Mouse (Mus musculus) retina, postnatal 7 days (tissue): ENCODE data around the gene 1700025C18Rik.

Source experiments
- DNase-seq: peaks from one replicate; pipeline ENCODE4 v3.0.0-alpha.2; 2012; ENCODE audit warnings: low read depth, low spot score

Gene 1700025C18Rik

DNA sequence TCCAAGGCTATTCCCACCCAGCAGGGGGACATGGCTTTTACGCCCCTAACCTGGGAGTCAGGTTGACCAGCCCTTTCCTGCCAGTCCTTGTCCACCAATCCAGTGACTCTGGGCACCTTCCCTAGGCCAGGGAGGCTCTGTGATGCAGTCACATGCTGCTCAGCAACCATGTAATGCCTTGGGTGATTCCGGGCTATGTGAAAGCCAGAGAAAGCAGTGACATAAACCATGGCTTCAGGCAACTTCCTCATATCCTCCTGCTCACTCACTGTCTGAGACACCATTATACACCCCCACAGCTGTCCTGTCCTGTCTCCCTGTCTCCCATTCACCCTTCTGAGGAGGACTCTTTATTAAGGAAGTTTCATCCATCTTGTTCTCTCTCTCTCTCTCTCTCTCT lies at the start of gene 1700025C18Rik:
Gene 1700025C18Rik (minus strand): TSS at position 101 of the 400 bp plus-strand sequence.
- DNase-seq = no peak

DNA sequence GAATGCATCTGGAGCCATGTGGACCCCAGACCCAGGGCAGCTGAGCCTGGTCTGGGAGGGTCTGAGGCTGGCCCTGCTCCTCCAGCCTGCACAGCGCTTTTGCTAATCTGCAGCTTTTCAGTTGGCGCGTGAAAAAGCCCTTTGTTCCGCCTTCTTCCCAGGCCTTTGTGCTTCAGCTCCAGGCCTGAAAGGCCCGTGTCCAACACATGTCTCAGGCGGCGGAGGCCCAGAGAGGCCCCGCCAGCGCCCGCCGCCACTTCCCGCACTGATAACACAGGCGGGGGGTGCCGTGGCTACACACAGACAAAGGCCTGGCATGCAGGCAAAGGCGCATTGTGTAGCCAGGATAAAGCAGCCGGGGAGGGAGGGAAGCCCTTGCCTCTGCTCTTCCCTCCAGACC lies 45.5 kb upstream of the 1700025C18Rik start:
- DNase-seq = no peak

DNA sequence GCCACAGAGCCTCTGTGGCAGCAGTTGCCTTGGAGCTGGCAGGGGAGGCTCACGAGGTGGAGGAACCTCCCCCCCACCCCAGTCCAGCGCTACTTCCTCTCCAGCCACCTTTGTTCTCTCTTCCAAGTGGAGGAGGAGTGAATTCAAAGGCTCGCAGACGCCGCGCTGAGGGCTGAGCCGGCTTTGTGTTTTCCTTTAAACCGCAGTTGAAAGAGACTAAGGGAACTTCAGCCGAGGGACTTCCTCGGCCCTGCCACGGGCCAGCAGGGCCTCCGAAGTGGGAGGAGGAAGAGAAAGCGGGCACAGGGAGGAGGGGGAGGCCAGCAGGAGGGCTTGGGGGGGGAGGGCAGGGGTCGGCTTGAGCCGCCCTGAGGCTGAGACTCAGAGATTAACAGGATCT lies 43.0 kb upstream of the 1700025C18Rik start:
- no peak for DNase-seq

DNA sequence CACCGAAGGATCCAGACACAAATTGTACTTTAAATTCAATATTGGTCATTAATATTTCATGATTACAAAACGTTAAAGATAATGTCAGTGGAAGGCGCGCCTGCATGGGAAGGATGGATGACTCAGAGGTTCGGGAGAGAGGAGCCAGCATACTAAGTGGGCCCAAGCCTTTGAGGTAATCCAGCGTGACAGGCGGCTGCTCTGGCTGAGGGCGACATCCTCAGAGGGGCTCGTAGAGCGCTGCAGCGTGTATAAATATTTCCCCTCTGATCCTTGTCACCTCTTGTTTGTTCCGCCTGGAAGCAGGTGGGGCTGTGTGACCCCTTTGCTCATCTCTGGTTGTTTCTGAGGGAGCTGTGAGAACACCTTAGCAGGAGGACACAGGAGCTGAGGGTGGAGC lies 40.9 kb upstream of the 1700025C18Rik start:
- no peak for DNase-seq

DNA sequence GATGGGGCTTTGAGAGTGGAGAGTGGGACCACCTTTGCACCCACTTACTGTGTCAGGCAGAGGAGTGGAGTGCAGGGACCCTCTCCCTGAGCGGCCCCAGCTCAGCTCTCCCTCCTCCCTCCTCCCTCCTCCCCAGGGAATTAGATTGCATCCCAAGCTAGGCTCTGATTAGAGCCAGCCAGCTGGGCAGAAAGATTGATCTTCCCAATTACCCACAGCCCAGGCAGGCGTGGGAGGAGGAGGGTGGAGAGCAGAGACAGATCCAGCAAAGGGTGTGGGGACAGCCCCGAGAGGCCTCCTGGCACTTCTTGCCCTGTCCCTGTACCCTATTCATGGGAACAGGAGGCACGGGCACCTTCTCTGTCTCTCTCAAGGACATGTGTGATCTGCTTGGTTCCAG lies 38.6 kb upstream of the 1700025C18Rik start:
- no peak for DNase-seq

DNA sequence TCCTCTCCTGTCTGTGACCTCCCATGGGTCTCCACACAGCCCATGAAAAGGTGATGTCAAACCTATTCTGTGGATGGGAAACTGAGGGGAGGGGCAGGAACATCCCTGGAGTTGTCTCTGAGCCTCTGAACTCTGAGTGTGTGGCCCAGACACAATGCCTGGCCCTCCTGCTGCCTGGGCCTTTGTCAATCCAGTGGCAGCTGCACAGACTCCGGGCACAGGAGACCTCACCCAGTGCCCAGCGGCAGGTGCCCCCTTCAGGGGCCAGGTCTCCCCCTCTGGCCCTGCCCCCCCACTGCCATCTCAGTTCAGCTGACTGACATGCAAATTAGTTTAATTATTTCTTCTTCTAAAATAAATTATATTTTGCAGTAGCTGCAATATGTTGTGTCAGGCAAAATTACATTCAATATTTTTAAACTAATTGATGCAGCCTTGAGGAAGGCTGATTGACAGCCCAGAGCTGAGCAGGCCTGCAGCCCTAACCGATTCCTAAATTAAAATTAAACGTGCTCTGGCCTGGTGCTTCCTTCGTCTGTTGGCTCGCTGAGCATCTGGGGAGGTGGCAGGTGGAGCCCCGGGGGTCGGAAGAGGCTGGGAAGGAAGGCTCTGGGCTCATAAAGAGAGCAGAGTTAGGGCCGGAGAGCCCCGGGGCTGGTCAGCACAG lies 36.5 kb upstream of the 1700025C18Rik start:
- no peak for DNase-seq

DNA sequence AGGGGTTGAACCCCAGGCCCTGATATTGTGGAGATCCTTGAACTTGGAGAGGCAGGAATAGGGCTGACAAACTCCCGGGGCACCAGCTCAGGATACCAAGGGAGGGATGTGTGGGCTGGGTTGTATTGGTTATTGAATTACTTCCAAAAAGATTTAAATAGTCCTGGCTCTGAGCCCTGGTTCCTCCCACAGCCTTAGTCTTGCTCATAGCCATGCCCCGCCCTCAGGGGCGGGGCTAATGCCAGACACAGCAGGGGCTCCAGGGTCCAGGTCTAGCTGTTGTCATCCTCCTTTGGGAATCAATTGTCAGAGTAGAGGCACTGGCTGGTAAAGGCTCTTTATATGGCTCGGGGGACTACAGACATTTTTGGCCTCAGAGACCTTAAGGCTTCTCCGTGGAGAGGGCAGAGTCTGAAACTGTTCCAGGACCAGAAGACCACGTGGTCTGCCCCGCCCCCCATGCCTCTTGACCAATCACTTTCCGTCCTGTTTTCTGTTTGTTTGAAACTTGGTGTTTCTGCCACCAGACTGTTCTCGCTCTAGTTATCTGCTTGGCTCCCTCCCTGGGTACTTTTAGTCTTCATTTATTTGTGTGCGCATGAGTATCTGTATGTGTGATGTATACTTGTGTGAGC lies 30.8 kb upstream of the 1700025C18Rik start:
- no peak for DNase-seq

DNA sequence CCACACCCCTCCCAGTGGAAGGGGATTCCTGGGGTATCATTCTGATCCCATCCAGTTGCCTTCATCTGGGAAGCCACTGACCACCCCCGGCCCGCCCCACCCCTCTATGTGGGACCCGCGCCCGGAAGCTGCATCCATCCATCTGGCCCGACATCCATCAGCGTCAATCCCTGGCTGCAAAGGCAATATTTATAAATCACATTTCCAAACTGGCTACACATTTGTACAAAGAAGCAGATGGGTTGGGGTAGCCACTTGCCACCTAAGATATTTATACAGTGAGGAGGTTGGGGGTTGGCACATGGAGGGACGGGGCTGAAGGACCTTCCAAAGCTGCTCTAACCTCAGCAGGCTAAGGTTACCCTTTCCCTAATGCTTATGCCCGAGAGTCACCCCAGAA lies 30.2 kb upstream of the 1700025C18Rik start:
- DNase-seq = no peak

DNA sequence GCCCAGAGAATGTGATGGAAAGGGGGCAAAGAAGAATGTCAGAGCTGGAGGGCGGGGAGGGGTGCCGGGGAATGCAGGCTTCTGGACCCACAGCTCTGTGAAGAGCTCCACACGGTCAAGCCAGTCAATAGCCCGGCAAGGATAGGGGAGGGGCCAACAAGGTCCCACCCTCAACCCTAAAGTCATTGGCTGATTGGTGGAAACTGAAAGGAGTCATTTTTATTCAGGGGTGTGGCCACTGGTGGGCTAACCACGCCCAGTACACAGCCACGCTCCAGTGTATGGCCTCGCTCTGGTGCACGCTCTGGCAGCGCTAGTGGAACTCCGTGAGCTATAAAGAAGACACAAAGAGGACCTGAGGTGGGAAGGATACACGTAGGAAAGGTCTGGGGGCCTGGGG lies 23.2 kb upstream of the 1700025C18Rik start:
- no peak for DNase-seq

DNA sequence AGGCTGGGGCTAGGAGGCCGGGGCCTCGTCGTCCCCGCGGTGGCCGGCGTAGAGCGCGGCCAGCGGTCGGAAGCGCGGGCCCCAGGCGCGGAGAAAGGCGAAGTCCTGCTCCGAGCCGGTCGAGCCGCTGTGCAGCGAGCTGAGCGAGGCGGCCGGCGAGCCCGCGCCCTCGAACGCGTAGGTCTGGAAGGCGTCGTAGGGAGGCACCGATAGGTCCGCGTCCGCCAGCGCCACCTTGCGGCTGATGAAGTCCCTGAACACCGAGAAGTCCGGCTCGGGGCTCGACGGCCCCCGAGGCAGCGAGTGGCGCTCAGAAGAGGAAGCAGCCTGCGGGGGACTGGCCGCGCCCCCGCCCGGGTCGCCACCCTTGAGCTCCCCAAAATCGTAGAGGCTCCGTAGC lies 21.6 kb upstream of the 1700025C18Rik start:
- peak; percentile 82 for DNase-seq

DNA sequence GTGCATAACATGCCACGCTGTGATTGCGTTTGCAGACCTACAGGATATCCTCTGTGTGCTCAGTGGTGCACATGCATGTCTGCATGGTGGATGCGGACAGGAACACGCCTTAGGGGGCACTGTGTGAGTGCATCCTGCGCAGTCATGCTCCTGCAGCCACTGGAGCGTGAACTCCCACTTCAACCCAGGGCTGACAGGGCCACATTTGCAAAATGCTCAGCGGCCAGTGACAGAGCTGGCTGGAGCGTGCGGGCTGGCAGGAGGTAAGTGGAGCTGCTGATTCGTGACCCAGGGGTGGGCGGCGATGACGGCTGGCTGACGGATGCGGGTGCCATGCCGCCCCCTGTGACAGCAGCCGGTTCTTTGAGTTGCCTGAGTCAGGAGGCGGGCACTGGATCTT lies 16.0 kb upstream of the 1700025C18Rik start:
- DNase-seq = no peak

DNA sequence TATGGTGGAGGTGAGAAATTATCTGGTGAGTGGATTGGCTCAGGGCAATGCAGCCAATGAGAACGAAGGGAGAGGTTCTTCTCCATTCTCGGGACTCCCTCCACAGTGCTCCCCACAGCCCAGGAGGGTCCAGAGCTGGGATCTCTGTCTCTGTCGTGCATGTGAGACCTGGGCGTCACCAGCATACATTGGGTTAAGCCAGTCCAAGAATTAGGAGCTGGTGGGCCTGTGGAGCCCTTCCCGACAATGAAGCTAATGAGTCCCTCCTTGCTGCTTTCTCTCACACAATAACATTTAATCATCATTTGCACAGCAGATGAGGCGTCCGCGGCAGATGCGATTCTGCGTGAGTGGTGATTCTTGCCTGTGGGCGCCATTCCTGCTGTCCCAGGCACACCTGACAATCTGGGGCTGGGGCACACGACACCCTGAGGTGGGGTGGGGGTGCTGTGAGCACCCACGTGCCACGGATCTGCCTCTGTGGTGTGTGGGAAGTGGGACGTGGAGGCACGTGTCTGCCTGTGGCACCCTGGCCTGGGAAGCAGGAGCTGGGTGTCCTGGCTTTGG lies 15.0 kb upstream of the 1700025C18Rik start:
- no peak for DNase-seq

DNA sequence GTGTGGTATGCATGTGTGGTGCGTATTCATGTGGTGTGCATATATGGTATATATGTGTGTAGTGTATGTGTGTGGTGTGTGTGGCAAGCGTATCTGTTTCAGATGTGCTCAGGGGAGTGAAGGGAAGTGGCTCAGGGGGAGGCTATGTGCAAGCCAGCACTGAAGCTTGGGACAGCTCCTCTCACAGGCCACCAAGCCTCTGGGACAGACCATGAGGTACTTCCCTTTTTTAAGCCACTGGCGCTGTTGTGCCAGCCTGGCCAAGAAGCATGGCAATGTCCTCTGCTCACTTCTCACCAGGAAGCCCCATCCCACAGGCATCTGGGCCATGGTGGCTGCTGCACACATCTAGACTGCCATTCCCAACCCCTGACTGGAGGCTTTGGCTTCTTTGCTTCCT lies 12.4 kb upstream of the 1700025C18Rik start:
- no peak for DNase-seq

DNA sequence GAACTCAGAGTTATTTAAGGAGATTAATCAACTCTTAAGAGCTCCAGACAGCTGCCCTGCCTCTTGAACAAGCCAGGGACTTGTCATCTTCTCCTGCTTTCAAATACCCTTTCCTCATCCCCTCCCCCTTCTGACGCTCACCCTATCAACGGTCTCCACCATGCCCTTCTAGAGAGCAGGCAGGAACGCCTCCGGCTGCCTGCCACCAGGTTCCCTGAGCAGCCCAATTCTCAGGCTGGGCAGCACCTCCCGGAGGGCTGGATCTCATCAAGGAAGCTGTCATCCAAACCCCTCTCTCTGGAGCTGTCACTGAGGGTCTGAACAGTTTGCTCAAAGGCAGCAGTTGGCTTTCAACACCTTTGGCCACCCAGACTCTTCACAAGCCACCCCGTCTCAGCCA lies 10.2 kb upstream of the 1700025C18Rik start:
- no peak for DNase-seq

DNA sequence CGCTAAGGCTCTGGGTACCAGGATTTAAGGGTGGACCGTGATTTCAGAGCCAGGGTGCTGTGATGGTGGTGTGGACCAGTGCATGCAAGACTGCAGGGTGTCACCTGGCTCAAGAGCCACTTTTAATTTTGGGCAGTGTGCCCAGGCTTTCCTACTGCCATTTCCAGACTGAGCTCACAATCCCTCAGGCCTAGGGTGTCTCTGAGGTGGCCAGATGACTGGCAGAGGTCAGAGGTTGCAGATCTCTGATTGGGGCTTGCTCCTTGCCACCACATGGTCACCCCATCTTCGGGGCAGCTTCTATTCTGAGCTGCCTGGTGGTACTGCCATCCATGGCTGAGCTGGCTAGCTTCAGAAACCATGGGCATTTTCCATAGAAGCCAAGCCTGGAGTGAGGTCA lies 8.3 kb upstream of the 1700025C18Rik start:
- DNase-seq = no peak

DNA sequence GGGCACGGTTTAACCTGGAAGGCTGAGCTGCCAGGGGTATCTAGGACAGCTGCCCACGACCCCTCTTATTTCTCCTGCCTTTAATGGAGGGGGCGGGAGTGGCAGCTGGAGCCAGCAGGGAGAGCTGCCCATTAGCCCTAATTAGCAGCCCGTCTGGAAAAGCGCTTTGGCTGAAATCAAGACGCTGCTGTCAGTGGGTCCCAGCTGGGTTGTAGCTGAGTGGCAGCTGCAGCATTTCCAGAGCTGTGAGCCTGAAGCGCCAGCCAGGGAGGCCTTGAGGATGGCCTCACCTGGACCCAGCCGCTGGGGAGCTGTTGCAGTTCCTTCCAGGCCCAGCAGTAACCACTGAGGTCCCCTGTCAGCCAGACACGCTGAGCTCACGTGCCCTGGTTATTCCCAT lies 5.8 kb upstream of the 1700025C18Rik start:
- DNase-seq = no peak

DNA sequence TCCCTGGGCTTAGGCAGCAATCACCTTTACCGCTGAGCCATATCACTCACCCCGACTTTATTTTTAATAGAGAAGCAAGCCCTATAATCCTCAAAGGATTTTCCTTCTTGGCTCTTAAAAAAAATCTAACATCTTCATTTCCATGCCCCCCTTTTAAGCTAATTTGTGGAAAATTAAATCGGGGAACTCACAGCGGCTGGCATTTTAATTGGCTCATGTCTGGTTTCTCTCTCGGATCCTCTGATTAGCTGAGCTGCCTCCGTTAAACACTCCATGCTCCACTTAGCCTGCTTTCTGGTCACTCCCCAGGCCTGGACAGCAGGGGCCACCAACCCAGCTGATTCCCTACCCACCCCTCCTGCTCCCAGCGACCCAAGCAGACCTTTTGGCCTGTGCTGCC lies 1.8 kb upstream of the 1700025C18Rik start:
- DNase-seq = no peak

DNA sequence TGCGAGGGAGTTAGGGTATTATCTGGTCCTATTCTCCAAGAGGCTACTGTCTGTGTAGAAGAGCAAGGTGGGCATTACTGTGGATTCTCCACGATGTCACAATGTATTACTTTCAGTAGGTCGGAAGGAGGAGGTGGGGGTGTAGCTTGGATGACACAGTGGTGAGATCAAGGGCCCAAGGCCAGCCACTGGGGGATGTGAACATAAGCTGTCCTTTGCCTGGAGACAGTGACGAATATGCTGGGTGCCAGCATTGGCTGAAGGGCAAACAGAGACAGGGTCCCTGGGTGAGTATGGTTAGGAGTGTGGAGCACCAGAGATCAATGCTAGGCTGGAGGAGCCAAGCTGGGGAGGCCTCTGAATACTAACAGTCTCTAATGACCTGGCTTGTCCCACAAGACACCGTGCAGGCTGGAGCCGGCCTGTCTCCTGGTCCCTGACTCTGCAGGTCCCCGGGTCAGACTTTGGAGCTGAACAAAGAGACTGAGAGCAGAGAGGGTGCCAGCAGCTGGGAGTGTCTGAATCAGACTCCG lies 949 bp upstream of the 1700025C18Rik start:
- DNase-seq = no peak

DNA sequence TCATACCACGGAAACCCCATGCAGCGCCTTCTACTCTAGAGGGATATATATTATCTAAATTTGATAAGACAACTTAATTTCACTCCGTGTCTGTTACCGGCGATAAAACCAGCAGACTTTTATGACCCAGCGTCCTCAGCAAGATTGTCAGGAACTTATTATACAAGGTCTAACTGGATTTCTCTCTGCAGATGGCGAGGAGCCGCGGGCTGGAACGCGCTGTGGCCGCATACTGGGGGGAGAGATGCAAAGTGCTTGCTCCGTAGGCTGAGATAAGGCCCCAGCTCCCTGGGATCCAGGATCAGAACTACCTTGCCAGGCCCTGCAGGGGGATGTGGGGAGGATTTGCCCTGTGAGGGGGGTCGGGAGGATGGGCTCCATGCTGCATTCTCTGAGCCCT lies 1.1 kb downstream of the 1700025C18Rik start:
- DNase-seq = no peak

DNA sequence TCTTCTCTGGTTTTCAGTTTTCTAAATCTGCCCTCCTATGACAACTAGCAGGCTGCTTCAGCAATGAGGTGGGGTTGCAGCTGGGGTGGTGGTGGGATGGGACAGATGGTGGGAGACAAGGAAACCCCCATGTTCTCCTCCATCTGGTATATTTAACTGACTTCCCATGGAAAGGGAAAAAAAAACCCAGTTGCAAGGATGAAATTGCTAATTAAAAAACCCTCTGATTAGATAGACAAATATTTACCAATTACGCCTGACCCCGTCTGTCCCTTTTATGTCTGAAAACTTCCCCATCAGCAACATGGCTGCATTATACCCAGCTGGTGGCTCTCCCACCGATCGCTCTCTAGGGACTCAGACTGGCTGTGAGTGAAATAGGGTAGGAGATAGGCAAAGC lies 3.9 kb downstream of the 1700025C18Rik start:
- DNase-seq = no peak

DNA sequence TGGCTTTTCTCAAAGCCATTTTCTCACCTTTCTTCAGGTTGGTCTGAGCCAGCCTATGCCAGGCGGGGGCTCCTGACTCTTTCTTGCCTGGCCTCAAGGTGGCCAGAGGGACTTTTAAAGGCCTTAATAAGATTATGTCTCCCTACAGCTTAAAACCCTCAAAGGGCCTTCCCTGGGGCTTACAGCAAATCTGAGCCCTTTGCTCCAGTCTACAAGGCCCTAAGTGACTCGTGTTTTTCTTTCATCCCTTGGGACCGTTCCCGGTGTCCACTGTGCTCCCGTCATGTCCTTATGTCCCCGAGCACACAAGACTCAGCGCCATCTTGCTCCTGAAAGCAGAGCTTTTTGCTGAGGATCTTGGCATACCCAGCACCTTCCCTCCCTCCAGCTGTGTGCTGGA lies 9.3 kb downstream of the 1700025C18Rik start:
- DNase-seq = no peak

DNA sequence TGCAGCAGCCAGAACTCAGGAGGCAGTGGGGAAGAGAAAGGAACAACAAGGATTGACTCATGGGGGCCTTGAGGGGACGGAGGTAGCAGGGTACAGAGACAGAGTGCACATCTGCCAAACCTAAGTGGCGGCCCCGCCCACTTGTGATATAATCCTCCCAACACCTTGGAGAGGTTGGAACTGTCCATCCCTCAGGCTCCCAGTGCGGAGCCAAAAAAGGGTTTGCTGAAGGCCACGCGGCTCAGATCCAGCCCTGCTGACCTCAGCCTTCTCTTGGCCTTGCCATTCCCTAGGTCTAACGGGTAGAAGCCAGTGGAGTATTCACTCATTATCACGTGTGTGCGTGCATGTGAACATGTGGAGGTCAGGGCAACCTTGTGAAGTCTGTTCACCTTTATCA lies 9.9 kb downstream of the 1700025C18Rik start:
- DNase-seq = no peak

DNA sequence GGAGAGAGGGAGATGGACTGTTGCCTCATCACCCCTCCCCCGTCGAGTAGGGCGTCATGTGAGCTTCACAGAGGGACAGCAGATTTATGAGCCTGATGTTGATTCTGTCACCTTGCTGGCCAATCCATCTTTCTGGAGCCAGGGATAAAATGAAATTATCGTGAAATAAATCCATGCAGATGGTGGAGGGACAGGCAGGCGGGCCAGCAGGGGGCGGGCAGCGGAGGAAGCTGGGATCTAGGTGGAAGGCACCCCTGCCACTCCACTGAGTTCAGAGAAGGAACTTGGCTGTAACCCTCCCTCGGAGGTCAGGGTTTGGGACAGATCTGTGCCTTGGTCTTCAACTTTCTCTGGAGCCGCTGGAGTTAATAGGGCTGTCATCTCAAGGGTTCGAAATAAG lies 11.9 kb downstream of the 1700025C18Rik start:
- DNase-seq = no peak
